Mouse (Mus musculus) spleen, adult 2 months (tissue): Measurements from ENCODE around the gene Pnn.

Source experiments
- CTCF ChIP-seq: fragments of 200-500 bp; IDR thresholded peaks from 2 replicates; pipeline ENCODE4 v1.5.1; 2011; ENCODE audit warnings: mild to moderate bottlenecking, inconsistent platforms; ENCODE audit not compliant: insufficient read depth, insufficient read length, insufficient replicate concordance; ENCODE audit errors: extremely low read depth
- POLR2A ChIP-seq: fragments of 200-500 bp; IDR thresholded peaks from 2 replicates; pipeline ENCODE4 v1.6.1; 2011; ENCODE audit warnings: low read depth, low read length, inconsistent platforms

GRCm38 (mm10) chr12:59067095-59067494, 411 bp downstream of the Pnn start:
- TF ChIP-seq CTCF (no peak), POLR2A (no peak)
